Mouse (Mus musculus): ENCODE data around the gene Tuba3b. TPM values are rescaled to one million over a fixed set of nuclear protein-coding genes. Genes with fewer than 3 reads are reported as not detected.
A peak's percentile ranks its signal among the peaks of the same experiment; 100 is the strongest.

The Tuba3b gene
- polyA plus RNA-seq, 1 experiment from 2014 or later: not detected

GRCm38 (mm10) chr6:145598794-145599555 lies 16.6 kb upstream of the Tuba3b start:
- Histone ChIP-seq H3K4me1 (ENCODE audit: control insufficient read depth, insufficient read depth, low read length) (no peaks in the 10 kb centered on the region), H3K4me2 (ENCODE audit: low read depth, low read length) (no peak overlapping the region), H3K36me3 (ENCODE audit: control insufficient read depth, insufficient read depth, low read length) (no peaks in the 10 kb centered on the region), H3K9ac (replicated peaks; ENCODE audit: low read depth, low read length) (no peak overlapping the region), H3K9me3 (ENCODE audit: control insufficient read depth, low read length) (no peaks in the 10 kb centered on the region), H3K4me3 (ENCODE audit: low read depth, low read length) (no peak overlapping the region), H3K27ac (ENCODE audit: low read depth, low read length) (no peak overlapping the region), H3K27me3 (ENCODE audit: control insufficient read depth, insufficient read depth, low read length) (no peaks in the 10 kb centered on the region)
- WGBS: 69% methylated on average over 11 of the region's 11 CpGs
- ATAC-seq (ENCODE audit: low read depth): no peak

DNA sequence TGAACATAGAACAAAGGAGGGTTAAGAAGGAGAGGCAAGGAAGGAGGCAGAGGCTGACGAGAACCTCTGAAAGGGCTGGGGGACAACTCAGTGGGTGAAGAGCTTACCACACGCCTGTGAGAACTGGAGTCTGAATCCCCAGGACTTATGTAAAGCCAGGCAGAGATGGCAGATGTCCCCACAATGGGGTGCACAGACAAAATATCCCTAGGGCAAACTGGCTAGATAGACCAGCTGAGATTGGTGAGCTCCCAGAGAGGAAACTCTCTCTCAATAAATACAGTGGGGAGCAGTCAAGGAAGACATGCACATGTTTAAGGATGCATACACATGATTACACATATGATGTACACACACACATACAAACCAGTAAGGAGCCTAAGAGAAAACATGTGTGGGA lies 11.4 kb upstream of the Tuba3b start:
- H3K9me3 ChIP-seq (ENCODE audit: control insufficient read depth, low read length): no peaks in the 10 kb centered on the region
- H3K9ac ChIP-seq (replicated peaks; ENCODE audit: low read depth, low read length): no peak overlapping the region
- H3K4me1 ChIP-seq (ENCODE audit: control insufficient read depth, insufficient read depth, low read length): peaks cover 8% of the 10 kb centered on the region; the same call in 1 of the 2 replicates
- H3K27me3 ChIP-seq (ENCODE audit: control insufficient read depth, insufficient read depth, low read length): no peaks in the 10 kb centered on the region
- no peak for ATAC-seq (ENCODE audit: low read depth)
- H3K4me3 ChIP-seq (ENCODE audit: low read depth, low read length): no peak overlapping the region
- H3K4me2 ChIP-seq (ENCODE audit: low read depth, low read length): no peak overlapping the region
- no peak overlapping the region for H3K27ac ChIP-seq (ENCODE audit: low read depth, low read length)
- no peaks in the 10 kb centered on the region for H3K36me3 ChIP-seq (ENCODE audit: control insufficient read depth, insufficient read depth, low read length)
- 12% methylated on average over 2 of the region's 2 CpGs for WGBS

GRCm38 (mm10) chr6:145604648-145605047 lies 10.9 kb upstream of the Tuba3b start:
- H3K4me2 ChIP-seq (ENCODE audit: low read depth, low read length): no peak overlapping the region
- H3K4me1 ChIP-seq (ENCODE audit: control insufficient read depth, insufficient read depth, low read length): peaks cover 8% of the 10 kb centered on the region; the same call in 1 of the 2 replicates
- no peaks in the 10 kb centered on the region for H3K36me3 ChIP-seq (ENCODE audit: control insufficient read depth, insufficient read depth, low read length)
- no peaks in the 10 kb centered on the region for H3K27me3 ChIP-seq (ENCODE audit: control insufficient read depth, insufficient read depth, low read length)
- no peak overlapping the region for H3K9ac ChIP-seq (replicated peaks; ENCODE audit: low read depth, low read length)
- ATAC-seq (ENCODE audit: low read depth): no peak
- no peak overlapping the region for H3K4me3 ChIP-seq (ENCODE audit: low read depth, low read length)
- no peak overlapping the region for H3K27ac ChIP-seq (ENCODE audit: low read depth, low read length)
- 73% methylated on average over 4 of the region's 4 CpGs for WGBS
- no peaks in the 10 kb centered on the region for H3K9me3 ChIP-seq (ENCODE audit: control insufficient read depth, low read length)

- WGBS: 6% methylated on average over 3 of the region's 3 CpGs
- H3K4me2 ChIP-seq (ENCODE audit: low read depth, low read length): no peak overlapping the region
- ATAC-seq (ENCODE audit: low read depth): 0 out of 2 replicates have a peak, but pooled peaks have one; percentile 25
- no peaks in the 10 kb centered on the region for H3K9me3 ChIP-seq (ENCODE audit: control insufficient read depth, low read length)
- H3K9ac ChIP-seq (replicated peaks; ENCODE audit: low read depth, low read length): no peak overlapping the region
- no peaks in the 10 kb centered on the region for H3K27me3 ChIP-seq (ENCODE audit: control insufficient read depth, insufficient read depth, low read length)
- no peak overlapping the region for H3K4me3 ChIP-seq (ENCODE audit: low read depth, low read length)
- no peak overlapping the region for H3K27ac ChIP-seq (ENCODE audit: low read depth, low read length)
- no peaks in the 10 kb centered on the region for H3K36me3 ChIP-seq (ENCODE audit: control insufficient read depth, insufficient read depth, low read length)
- H3K4me1 ChIP-seq (ENCODE audit: control insufficient read depth, insufficient read depth, low read length): peaks cover 8% of the 10 kb centered on the region; the same call in 1 of the 2 replicates
These were observed 10.4 kb upstream of the Tuba3b start for GRCm38 (mm10) chr6:145605203-145605602.

GRCm38 (mm10) chr6:145607746-145608145 lies 7.8 kb upstream of the Tuba3b start:
- no peak overlapping the region for H3K4me2 ChIP-seq (ENCODE audit: low read depth, low read length)
- no peak overlapping the region for H3K9ac ChIP-seq (replicated peaks; ENCODE audit: low read depth, low read length)
- no peak overlapping the region for H3K27ac ChIP-seq (ENCODE audit: low read depth, low read length)
- ATAC-seq (ENCODE audit: low read depth): no peak
- H3K27me3 ChIP-seq (ENCODE audit: control insufficient read depth, insufficient read depth, low read length): no peaks in the 10 kb centered on the region
- no peaks in the 10 kb centered on the region for H3K36me3 ChIP-seq (ENCODE audit: control insufficient read depth, insufficient read depth, low read length)
- 91% methylated on average over 4 of the region's 4 CpGs for WGBS
- H3K4me3 ChIP-seq (ENCODE audit: low read depth, low read length): no peak overlapping the region
- H3K9me3 ChIP-seq (ENCODE audit: control insufficient read depth, low read length): no peaks in the 10 kb centered on the region
- peaks cover 8% of the 10 kb centered on the region; the same call in 1 of the 2 replicates for H3K4me1 ChIP-seq (ENCODE audit: control insufficient read depth, insufficient read depth, low read length)

GRCm38 (mm10) chr6:145608693-145609092 lies 6.9 kb upstream of the Tuba3b start:
- H3K9me3 ChIP-seq (ENCODE audit: control insufficient read depth, low read length): no peaks in the 10 kb centered on the region
- no peak overlapping the region for H3K9ac ChIP-seq (replicated peaks; ENCODE audit: low read depth, low read length)
- peaks cover 8% of the 10 kb centered on the region; the same call in 1 of the 2 replicates for H3K4me1 ChIP-seq (ENCODE audit: control insufficient read depth, insufficient read depth, low read length)
- no peaks in the 10 kb centered on the region for H3K27me3 ChIP-seq (ENCODE audit: control insufficient read depth, insufficient read depth, low read length)
- H3K4me3 ChIP-seq (ENCODE audit: low read depth, low read length): no peak overlapping the region
- H3K4me2 ChIP-seq (ENCODE audit: low read depth, low read length): no peak overlapping the region
- H3K27ac ChIP-seq (ENCODE audit: low read depth, low read length): no peak overlapping the region
- 88% methylated on average over 5 of the region's 5 CpGs for WGBS
- no peaks in the 10 kb centered on the region for H3K36me3 ChIP-seq (ENCODE audit: control insufficient read depth, insufficient read depth, low read length)
- ATAC-seq (ENCODE audit: low read depth): no peak

DNA sequence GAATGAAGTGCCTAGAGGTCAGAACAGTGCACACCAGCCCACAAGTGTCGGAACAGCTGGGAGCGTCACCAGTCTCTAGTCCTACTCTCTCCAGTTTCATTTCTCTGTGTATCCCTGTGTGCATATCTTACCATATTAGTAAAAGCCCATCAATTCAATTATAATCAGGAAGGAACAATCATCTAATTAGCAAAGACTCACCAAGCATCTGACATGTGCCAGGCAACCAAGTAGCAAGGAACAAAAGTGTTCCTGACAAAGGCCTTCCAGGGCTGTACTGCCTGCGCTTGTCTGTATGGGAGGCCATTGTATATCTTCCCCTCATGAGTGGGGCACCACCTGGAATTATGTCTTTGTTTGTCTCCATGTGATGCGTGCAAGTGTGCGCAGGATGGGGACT lies 4.7 kb upstream of the Tuba3b start:
- Histone ChIP-seq H3K27me3 (ENCODE audit: control insufficient read depth, insufficient read depth, low read length) (no peaks in the 10 kb centered on the region), H3K4me1 (ENCODE audit: control insufficient read depth, insufficient read depth, low read length) (no peaks in the 10 kb centered on the region), H3K4me2 (ENCODE audit: low read depth, low read length) (no peak overlapping the region), H3K9me3 (ENCODE audit: control insufficient read depth, low read length) (no peaks in the 10 kb centered on the region), H3K9ac (replicated peaks; ENCODE audit: low read depth, low read length) (no peak overlapping the region), H3K4me3 (ENCODE audit: low read depth, low read length) (no peak overlapping the region), H3K27ac (ENCODE audit: low read depth, low read length) (no peak overlapping the region), H3K36me3 (ENCODE audit: control insufficient read depth, insufficient read depth, low read length) (no peaks in the 10 kb centered on the region)
- 87% methylated on average over 5 of the region's 5 CpGs for WGBS
- no peak for ATAC-seq (ENCODE audit: low read depth)

- Histone ChIP-seq H3K4me2 (ENCODE audit: low read depth, low read length) (no peak overlapping the region), H3K9me3 (ENCODE audit: control insufficient read depth, low read length) (no peaks in the 10 kb centered on the region), H3K27me3 (ENCODE audit: control insufficient read depth, insufficient read depth, low read length) (no peaks in the 10 kb centered on the region), H3K4me1 (ENCODE audit: control insufficient read depth, insufficient read depth, low read length) (no peaks in the 10 kb centered on the region), H3K27ac (ENCODE audit: low read depth, low read length) (no peak overlapping the region), H3K9ac (replicated peaks; ENCODE audit: low read depth, low read length) (no peak overlapping the region), H3K36me3 (ENCODE audit: control insufficient read depth, insufficient read depth, low read length) (no peaks in the 10 kb centered on the region), H3K4me3 (ENCODE audit: low read depth, low read length) (no peak overlapping the region)
- no peak for ATAC-seq (ENCODE audit: low read depth)
- WGBS: 85% methylated on average over 3 of the region's 3 CpGs
These were observed 2.9 kb upstream of the Tuba3b start for GRCm38 (mm10) chr6:145612611-145613010.

GRCm38 (mm10) chr6:145614219-145614618 lies 1.3 kb upstream of the Tuba3b start, which contains the start of gene Lmntd1:
TSS of gene Lmntd1 (minus strand) at chr6:145614319.
- no peak for ATAC-seq (ENCODE audit: low read depth)
- Histone ChIP-seq H3K27ac (ENCODE audit: low read depth, low read length) (no peak within 1 kb of the TSS), H3K4me2 (ENCODE audit: low read depth, low read length) (no peak within 1 kb of the TSS), H3K27me3 (ENCODE audit: control insufficient read depth, insufficient read depth, low read length) (no peaks in the 10 kb centered on the region), H3K9me3 (ENCODE audit: control insufficient read depth, low read length) (no peaks in the 10 kb centered on the region), H3K4me1 (ENCODE audit: control insufficient read depth, insufficient read depth, low read length) (no peaks in the 10 kb centered on the region), H3K4me3 (ENCODE audit: low read depth, low read length) (no peak within 1 kb of the TSS), H3K36me3 (ENCODE audit: control insufficient read depth, insufficient read depth, low read length) (no peaks in the 10 kb centered on the region), H3K9ac (replicated peaks; ENCODE audit: low read depth, low read length) (no peak within 1 kb of the TSS)
- WGBS: 80% methylated on average over 7 of the region's 7 CpGs
